Mouse (Mus musculus): ENCODE measurements around the gene Btbd18. TPM values are rescaled to one million over a fixed set of nuclear protein-coding genes. Genes with fewer than 3 reads are reported as not detected.

Btbd18 gene
- polyA plus RNA-seq, 1 experiment from 2014 or later: 0.06 TPM

GRCm38 (mm10) chr2:84714811-84715561 is 56.1 kb downstream of the Btbd18 start, which contains the start of gene Zdhhc5:
Gene Zdhhc5, minus strand, starts transcription at chr2:84715180.
- H3K27me3 ChIP-seq (replicated peaks): no peaks in the 10 kb centered on the region
- H3K4me3 ChIP-seq (replicated peaks): peak within 1 kb of the TSS; percentile 98
- H3K36me3 ChIP-seq: peaks cover 3% of the 10 kb centered on the region
- WGBS: under 1% methylated on average over 104 of the region's 107 CpGs
- H3K9me3 ChIP-seq: no peaks in the 10 kb centered on the region
- H3K27ac ChIP-seq: peak within 1 kb of the TSS; percentile 100
- no peaks in the 10 kb centered on the region; the same call in 1 of the 2 replicates for H3K4me1 ChIP-seq (replicated peaks)
- peak within 1 kb of the TSS; percentile 91 for H3K9ac ChIP-seq
- peak; percentile 96 for ATAC-seq
- H3K4me2 ChIP-seq (replicated peaks): peak within 1 kb of the TSS; percentile 82

DNA sequence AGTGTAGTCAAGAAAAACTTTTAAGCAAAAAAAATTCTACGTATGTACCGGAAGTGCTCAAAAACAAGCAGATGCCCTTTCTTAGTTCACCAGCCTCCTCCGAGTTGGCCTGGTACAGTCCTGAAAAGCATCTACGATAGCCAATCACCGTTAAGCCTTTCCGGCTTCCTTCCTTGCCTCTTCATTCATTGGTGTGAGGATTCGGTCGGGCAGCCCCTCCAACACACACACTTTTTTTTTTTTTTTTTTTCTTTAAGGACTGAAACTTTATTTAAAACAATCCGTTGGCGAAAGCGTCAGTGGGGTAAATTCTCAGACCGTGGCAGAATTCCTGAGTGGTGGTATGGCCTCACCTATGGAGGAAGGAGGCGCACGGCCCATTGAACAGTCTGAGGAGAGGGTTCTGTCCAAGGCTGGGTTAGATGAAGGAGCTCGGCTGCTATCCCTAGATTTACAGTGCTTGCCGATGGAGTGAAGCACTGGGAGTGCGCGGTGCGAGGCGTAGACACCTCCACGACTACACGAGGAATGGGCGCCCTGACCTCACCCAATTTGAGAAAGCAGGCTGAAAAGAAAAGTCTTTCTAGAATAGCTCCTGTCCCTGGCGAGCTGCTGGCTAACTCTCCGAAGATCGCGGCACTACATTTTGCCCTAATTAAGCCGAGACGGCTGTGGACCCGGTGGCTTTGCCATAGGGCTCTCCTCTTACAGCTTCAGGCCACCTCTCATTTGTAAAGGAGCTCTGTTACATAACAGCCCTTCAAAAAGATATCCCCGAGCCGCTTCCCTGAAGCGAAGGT is 56.9 kb downstream of the Btbd18 start:
- H3K27ac ChIP-seq: peak overlapping the region; percentile 100
- H3K4me3 ChIP-seq (replicated peaks): peak overlapping the region; percentile 98
- peak; percentile 96 for ATAC-seq
- no peaks in the 10 kb centered on the region for H3K36me3 ChIP-seq
- no peaks in the 10 kb centered on the region for H3K9me3 ChIP-seq
- no peaks in the 10 kb centered on the region for H3K27me3 ChIP-seq (replicated peaks)
- no peaks in the 10 kb centered on the region; the same call in 1 of the 2 replicates for H3K4me1 ChIP-seq (replicated peaks)
- peak overlapping the region; percentile 82 for H3K4me2 ChIP-seq (replicated peaks)
- WGBS: under 1% methylated on average over 33 of the region's 33 CpGs
- H3K9ac ChIP-seq: peak overlapping the region; percentile 68

DNA sequence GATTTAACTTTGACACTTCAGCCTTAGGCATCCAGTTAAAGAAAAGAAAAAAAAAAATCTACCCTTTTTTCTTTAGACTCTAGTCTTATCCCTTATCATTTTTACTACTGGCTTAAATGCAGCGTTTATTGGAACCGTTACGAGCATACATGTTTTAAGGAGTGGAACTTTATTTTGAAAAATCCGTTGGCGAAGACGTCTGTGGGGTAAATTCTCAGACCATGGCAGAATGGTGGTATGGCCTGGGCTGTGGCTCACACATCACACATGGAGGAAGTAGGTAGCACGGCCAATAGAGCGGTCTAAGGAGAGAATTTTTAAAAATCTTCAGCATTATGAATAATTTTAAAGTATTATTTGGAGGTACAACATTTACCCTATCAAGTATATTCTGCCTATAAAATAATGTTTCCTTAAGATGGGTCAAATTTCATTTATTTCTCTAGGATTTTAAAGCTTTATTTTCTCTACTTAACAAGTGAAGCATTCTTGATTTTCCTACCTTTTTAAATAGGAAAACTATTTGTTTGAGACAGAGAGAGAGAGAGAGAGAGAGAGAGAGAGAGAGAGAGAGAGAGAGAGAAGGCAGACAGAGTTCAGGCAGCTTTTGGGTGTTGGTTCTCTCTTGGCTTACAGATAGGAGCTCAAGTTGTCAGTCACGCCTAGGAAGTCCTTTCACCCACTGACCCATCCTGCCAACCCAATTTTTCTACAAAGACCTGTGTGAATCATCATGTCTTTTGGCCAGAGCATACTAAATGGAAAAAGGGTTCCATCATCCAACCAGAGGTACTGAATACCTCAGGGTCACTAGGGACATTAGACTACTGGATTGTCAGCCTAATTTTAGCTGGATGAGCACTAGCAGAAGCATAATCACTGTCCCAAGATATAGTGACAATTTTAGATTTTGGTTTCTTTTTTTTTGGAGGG is 57.8 kb downstream of the Btbd18 start:
- H3K36me3 ChIP-seq: no peaks in the 10 kb centered on the region
- peak overlapping the region; percentile 68 for H3K9ac ChIP-seq
- H3K4me3 ChIP-seq (replicated peaks): peak overlapping the region; percentile 98
- 30% methylated on average over 9 of the region's 9 CpGs for WGBS
- H3K4me2 ChIP-seq (replicated peaks): peak overlapping the region; percentile 82
- ATAC-seq: no peak
- H3K9me3 ChIP-seq: no peaks in the 10 kb centered on the region
- H3K27ac ChIP-seq: peak overlapping the region; percentile 93; the same call in 1 of the 2 replicates
- no peaks in the 10 kb centered on the region for H3K27me3 ChIP-seq (replicated peaks)
- no peaks in the 10 kb centered on the region; the same call in 1 of the 2 replicates for H3K4me1 ChIP-seq (replicated peaks)

GRCm38 (mm10) chr2:84717357-84717756 is 58.5 kb downstream of the Btbd18 start:
- Histone ChIP-seq H3K4me3 (replicated peaks) (no peak overlapping the region), H3K27ac (no peak overlapping the region), H3K9ac (no peak overlapping the region), H3K27me3 (replicated peaks) (no peaks in the 10 kb centered on the region), H3K9me3 (no peaks in the 10 kb centered on the region), H3K4me1 (replicated peaks) (no peaks in the 10 kb centered on the region; the same call in 1 of the 2 replicates), H3K36me3 (no peaks in the 10 kb centered on the region), H3K4me2 (replicated peaks) (no peak overlapping the region)
- no peak for ATAC-seq
- WGBS: 92% methylated on average over 4 of the region's 4 CpGs

Other genes with a start within 250 kb of the Btbd18 start
- 24.0 and 30.8 TPM in 2 replicates for gene Calcrl, start 233.7 kb upstream of the Btbd18 start, polyA plus RNA-seq (2015; fragmentation: Nextera tagmentation; extraction: Ambion mirVana)
- gene Tfpi, start 182.3 kb upstream of the Btbd18 start, polyA plus RNA-seq (2015; fragmentation: Nextera tagmentation; extraction: Ambion mirVana): 40.9 and 46.9 TPM in 2 replicates
- gene Ctnnd1, start 8.3 kb upstream of the Btbd18 start, polyA plus RNA-seq (2015; fragmentation: Nextera tagmentation; extraction: Ambion mirVana): 60.7 and 64.4 TPM in 2 replicates
- gene Selenoh, start 11.7 kb downstream of the Btbd18 start, polyA plus RNA-seq (2015; fragmentation: Nextera tagmentation; extraction: Ambion mirVana): 225 and 234 TPM in 2 replicates
- gene Gm28635, start 19.0 kb downstream of the Btbd18 start, polyA plus RNA-seq (2015; fragmentation: Nextera tagmentation; extraction: Ambion mirVana): not detected in 2 replicates
- 32.5 and 34.7 TPM in 2 replicates for gene Med19, start 19.3 kb downstream of the Btbd18 start, polyA plus RNA-seq (2015; fragmentation: Nextera tagmentation; extraction: Ambion mirVana)
- gene Tmx2, start 20.1 kb downstream of the Btbd18 start, polyA plus RNA-seq (2015; fragmentation: Nextera tagmentation; extraction: Ambion mirVana): 140 and 144 TPM in 2 replicates
- 24.6 and 26.5 TPM in 2 replicates for gene Zdhhc5, start 56.1 kb downstream of the Btbd18 start, polyA plus RNA-seq (2015; fragmentation: Nextera tagmentation; extraction: Ambion mirVana)
- gene Clp1, start 68.3 kb downstream of the Btbd18 start, polyA plus RNA-seq (2015; fragmentation: Nextera tagmentation; extraction: Ambion mirVana): 26.3 and 26.7 TPM in 2 replicates
- 5.1 and 6.0 TPM in 2 replicates for gene Ypel4, start 75.0 kb downstream of the Btbd18 start, polyA plus RNA-seq (2015; fragmentation: Nextera tagmentation; extraction: Ambion mirVana)
- gene Gm19426, start 84.6 kb downstream of the Btbd18 start, polyA plus RNA-seq (2015; fragmentation: Nextera tagmentation; extraction: Ambion mirVana): 5.5 and 6.1 TPM in 2 replicates
- 59.7 and 60.5 TPM in 2 replicates for gene Serping1, start 116.4 kb downstream of the Btbd18 start, polyA plus RNA-seq (2015; fragmentation: Nextera tagmentation; extraction: Ambion mirVana)
- 46.5 TPM in 2 replicates for gene Ube2l6, start 139.7 kb downstream of the Btbd18 start, polyA plus RNA-seq (2015; fragmentation: Nextera tagmentation; extraction: Ambion mirVana)
- 0.08 and 0.13 TPM in 2 replicates for gene Smtnl1, start 163.6 kb downstream of the Btbd18 start, polyA plus RNA-seq (2015; fragmentation: Nextera tagmentation; extraction: Ambion mirVana)
- 56.1 and 67.2 TPM in 2 replicates for gene Timm10, start 167.9 kb downstream of the Btbd18 start, polyA plus RNA-seq (2015; fragmentation: Nextera tagmentation; extraction: Ambion mirVana)
- gene Slc43a1, start 179.8 kb downstream of the Btbd18 start, polyA plus RNA-seq (2015; fragmentation: Nextera tagmentation; extraction: Ambion mirVana): 15.0 and 16.3 TPM in 2 replicates
- gene Rtn4rl2, start 227.6 kb downstream of the Btbd18 start, polyA plus RNA-seq (2015; fragmentation: Nextera tagmentation; extraction: Ambion mirVana): 1.2 and 1.7 TPM in 2 replicates

All from intestine, embryonic 15.5 days (tissue).